Mouse (Mus musculus): ENCODE results near the gene Hivep3.

DNA sequence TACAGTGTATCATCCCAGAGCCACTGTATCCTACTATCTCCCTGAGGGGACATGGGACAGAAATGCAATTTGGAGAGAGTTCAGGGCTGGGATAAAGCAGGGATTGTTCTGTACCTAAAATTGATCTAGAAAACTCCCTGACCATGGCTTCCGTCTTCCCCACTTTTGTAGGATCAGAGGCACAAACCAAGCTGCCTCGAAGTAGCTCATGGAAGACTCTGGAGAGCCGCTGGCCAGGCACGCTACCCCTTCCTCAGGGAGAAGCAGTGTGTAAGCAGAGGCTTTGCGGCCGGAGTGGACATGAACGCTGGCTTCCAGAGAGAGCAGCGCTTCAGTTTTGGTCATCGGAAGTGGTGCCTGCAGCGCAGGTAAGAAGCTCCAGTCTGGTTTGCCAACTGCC lies 331.1 kb downstream of the Hivep3 start, which contains the start of gene AL607142.1:
- TF ChIP-seq CTCF (IDR thresholded peaks at IDR 0.05; ENCODE audit: borderline replicate concordance, control insufficient read depth, extremely low read depth, insufficient read depth, low read length, poor library complexity) (no peak), POLR2A (IDR thresholded peaks at IDR 0.05; ENCODE audit: control insufficient read depth, extremely low read depth, insufficient read depth, low read length, poor library complexity) (no peak)

All from thymus, adult 2 months (tissue).